Mouse (Mus musculus): ENCODE data around the gene Zfp839.
A peak's percentile ranks its signal among the peaks of the same experiment; 100 is the strongest.
"Not testable (repeated sequence)": the region's sequence is repeated elsewhere in the genome, so short reads cannot be mapped to it uniquely, and the experiment has no call there.

Zfp839 gene

GRCm38 (mm10) chr12:110840348-110841198 is 9.5 kb upstream of the Zfp839 start, which contains the start of gene Mok:
Gene Mok, minus strand, starts transcription at chr12:110840939.
- peak; percentile 94 to 95 for DNase-seq (ENCODE audit: low spot score in 2 of 2)

- no peak for DNase-seq (ENCODE audit: low spot score in 2 of 2)
Observed at GRCm38 (mm10) chr12:110841731-110842493, 8.1 kb upstream of the Zfp839 start.

- peak; percentile 84 to 88 for DNase-seq (ENCODE audit: low spot score in 2 of 2)
Observed at GRCm38 (mm10) chr12:110843194-110844048, 6.6 kb upstream of the Zfp839 start.

GRCm38 (mm10) chr12:110844227-110845130 is 5.6 kb upstream of the Zfp839 start:
- peak; percentile 39 to 51 for DNase-seq (ENCODE audit: low spot score in 2 of 2)

- peak; percentile 94 for DNase-seq (ENCODE audit: low spot score in 2 of 2)
Observed at GRCm38 (mm10) chr12:110845131-110845880, 4.7 kb upstream of the Zfp839 start.

- no peak for DNase-seq (ENCODE audit: low spot score in 2 of 2)
Observed at GRCm38 (mm10) chr12:110846191-110846765, 3.8 kb upstream of the Zfp839 start.

GRCm38 (mm10) chr12:110850929-110851256 is 840 bp downstream of the Zfp839 start:
- DNase-seq (ENCODE audit: low spot score in 2 of 2) = no peak

- no peak for DNase-seq (ENCODE audit: low spot score in 2 of 2)
Observed at GRCm38 (mm10) chr12:110851414-110851813, 1.4 kb downstream of the Zfp839 start.

GRCm38 (mm10) chr12:110851923-110852322 is 1.9 kb downstream of the Zfp839 start:
- DNase-seq (ENCODE audit: low spot score in 2 of 2) = no peak

GRCm38 (mm10) chr12:110854786-110855737 is 5.0 kb downstream of the Zfp839 start:
- DNase-seq (ENCODE audit: low spot score in 2 of 2) = no peak

GRCm38 (mm10) chr12:110857196-110857595 is 7.1 kb downstream of the Zfp839 start:
- no peak for DNase-seq (ENCODE audit: low spot score in 2 of 2)

GRCm38 (mm10) chr12:110858681-110859080 is 8.6 kb downstream of the Zfp839 start:
- DNase-seq (ENCODE audit: low spot score in 2 of 2) = not testable (repeated sequence)

GRCm38 (mm10) chr12:110860293-110860692 is 10.2 kb downstream of the Zfp839 start:
- no peak for DNase-seq (ENCODE audit: low spot score in 2 of 2)

- no peak for DNase-seq (ENCODE audit: low spot score in 2 of 2)
Observed at GRCm38 (mm10) chr12:110861256-110861655, 11.2 kb downstream of the Zfp839 start.

GRCm38 (mm10) chr12:110864008-110864407 is 14.0 kb downstream of the Zfp839 start:
- DNase-seq (ENCODE audit: low spot score in 2 of 2) = no peak

- DNase-seq (ENCODE audit: low spot score in 2 of 2) = no peak
Observed at GRCm38 (mm10) chr12:110865571-110865970, 15.5 kb downstream of the Zfp839 start.

GRCm38 (mm10) chr12:110865989-110866388 is 15.9 kb downstream of the Zfp839 start:
- DNase-seq (ENCODE audit: low spot score in 2 of 2) = no peak

GRCm38 (mm10) chr12:110870107-110870506 is 20.1 kb downstream of the Zfp839 start:
- no peak for DNase-seq (ENCODE audit: low spot score in 2 of 2)

- no peak for DNase-seq (ENCODE audit: low spot score in 2 of 2)
Observed at GRCm38 (mm10) chr12:110871247-110871646, 21.2 kb downstream of the Zfp839 start.

All from urinary bladder, postnatal 36 days (tissue).